Mouse (Mus musculus) cortical plate, adult 2 months (tissue): ENCODE measurements around the gene Trappc5. TPM values are rescaled to one million over a fixed set of nuclear protein-coding genes. Genes with fewer than 3 reads are reported as not detected.

ENCODE experiments used
- H3K27ac ChIP-seq: fragments of 200-500 bp; 2 replicates; pipeline ENCODE4 v1.5.1; 2012; ENCODE audit warnings: low read length, control low read depth, inconsistent platforms; ENCODE audit not compliant: insufficient read depth
- H3K4me1 ChIP-seq: fragments of 200-500 bp; 2 replicates; pipeline ENCODE4 v1.6.1; 2011; ENCODE audit warnings: low read length; ENCODE audit not compliant: control insufficient read depth, insufficient read depth
- H3K4me3 ChIP-seq: fragments of 200-500 bp; 2 replicates; pipeline ENCODE4 v1.5.1; 2011; ENCODE audit warnings: mild to moderate bottlenecking, low read length, control low read depth; ENCODE audit not compliant: insufficient read depth
- CTCF ChIP-seq: fragments of 200-500 bp; IDR thresholded peaks from 2 replicates; pipeline ENCODE4 v1.5.1; 2011; ENCODE audit warnings: mild to moderate bottlenecking, control low read depth, low read length; ENCODE audit not compliant: insufficient read depth; ENCODE audit errors: extremely low read depth
- POLR2A ChIP-seq: fragments of 200-500 bp; IDR thresholded peaks from 2 replicates; pipeline ENCODE4 v1.6.1; 2011; ENCODE audit warnings: mild to moderate bottlenecking, low read length, control low read depth; ENCODE audit not compliant: insufficient read depth; ENCODE audit errors: extremely low read depth
- polyA plus RNA-seq: library from polyadenylated mRNA; depleted of rRNA; stranded (reverse); fragments of >200 nt; gene quantifications from 2 replicates; pipeline ENCODE4 v1.2.3, GENCODE M21; 2012; rRNA removed

Trappc5 gene
- polyA plus RNA-seq, 1 experiment = 32.7 TPM

DNA sequence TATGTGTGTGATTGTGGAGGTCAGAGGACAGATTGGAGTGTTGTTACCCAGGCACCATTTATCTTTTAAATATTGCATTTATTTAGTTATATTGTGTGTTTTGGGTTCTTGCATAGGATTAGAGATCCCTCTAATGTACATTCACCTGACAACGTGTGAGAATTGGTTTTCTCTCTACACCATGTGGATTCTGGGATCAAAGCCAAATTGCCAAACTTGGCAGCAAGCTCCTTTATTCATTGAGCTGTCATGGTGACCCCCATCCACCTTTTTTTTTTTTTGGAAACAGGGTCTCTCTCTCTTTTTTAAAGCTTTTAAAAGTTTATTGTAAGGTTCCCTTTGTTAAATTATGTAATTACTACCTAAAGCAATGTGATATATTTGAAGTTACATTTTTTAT lies 44.9 kb downstream of the Trappc5 start:
- no peak overlapping the region for H3K4me3 ChIP-seq
- H3K27ac ChIP-seq = no peak overlapping the region
- no peaks in the 10 kb centered on the region for H3K4me1 ChIP-seq
- TF ChIP-seq POLR2A (no peak), CTCF (no peak)

Other genes starting within 250 kb of the Trappc5 start
- 0.89 and 1.5 TPM in 2 replicates for gene Pex11g, start 208.6 kb upstream of the Trappc5 start, polyA plus RNA-seq
- 0.21 and 0.30 TPM in 2 replicates for gene Tex45, start 205.4 kb upstream of the Trappc5 start, polyA plus RNA-seq
- 52.5 and 55.0 TPM in 2 replicates for gene Zfp358, start 183.2 kb upstream of the Trappc5 start, polyA plus RNA-seq
- 235 and 262 TPM in 2 replicates for gene Mcoln1, start 175.8 kb upstream of the Trappc5 start, polyA plus RNA-seq
- gene Pnpla6, start 160.9 kb upstream of the Trappc5 start, polyA plus RNA-seq = 67.6 and 73.7 TPM in 2 replicates
- 0.13 and 0.23 TPM in 2 replicates for gene C330021F23Rik, start 108.3 kb upstream of the Trappc5 start, polyA plus RNA-seq
- gene Camsap3, start 89.0 kb upstream of the Trappc5 start, polyA plus RNA-seq = 30.2 and 32.4 TPM in 2 replicates
- gene Xab2, start 55.0 kb upstream of the Trappc5 start, polyA plus RNA-seq = 52.9 and 53.1 TPM in 2 replicates
- gene Pet100, start 54.8 kb upstream of the Trappc5 start, polyA plus RNA-seq = 67.1 and 72.7 TPM in 2 replicates
- gene Pcp2, start 50.8 kb upstream of the Trappc5 start, polyA plus RNA-seq = 5.9 TPM in 1 of 2 replicates, not detected in the other
- gene Stxbp2, start 45.3 kb upstream of the Trappc5 start, polyA plus RNA-seq = 274 and 285 TPM in 2 replicates
- gene Retn, start 20.5 kb upstream of the Trappc5 start, polyA plus RNA-seq = 1.7 and 2.2 TPM in 2 replicates
- gene Mcemp1, start 10.5 kb upstream of the Trappc5 start, polyA plus RNA-seq = 0.19 and 0.26 TPM in 2 replicates
- 19.6 and 23.0 TPM in 2 replicates for gene Fcor, start 3.9 kb upstream of the Trappc5 start, polyA plus RNA-seq
- gene Fcer2a, start 17.9 kb downstream of the Trappc5 start, polyA plus RNA-seq = 0.08 and 0.23 TPM in 2 replicates
- 0.13 and 0.15 TPM in 2 replicates for gene Clec4g, start 44.4 kb downstream of the Trappc5 start, polyA plus RNA-seq
- 0.17 and 0.32 TPM in 2 replicates for gene Cd209a, start 72.7 kb downstream of the Trappc5 start, polyA plus RNA-seq
- not detected in 2 replicates for gene Cd209e, start 178.0 kb downstream of the Trappc5 start, polyA plus RNA-seq
- not detected in 2 replicates for gene Cd209d, start 202.3 kb downstream of the Trappc5 start, polyA plus RNA-seq